Mouse (Mus musculus) left cerebral cortex, adult 18-20 months (tissue): Measurements from ENCODE around the gene C1ra. TPM values are rescaled to one million over a fixed set of nuclear protein-coding genes. Genes with fewer than 3 reads are reported as not detected.
"Not testable (repeated sequence)": the region's sequence is repeated elsewhere in the genome, so short reads cannot be mapped to it uniquely, and the experiment has no call there.

Experiments
- DNase-seq, 2 experiments: peaks; one replicate each; pipeline ENCODE4 v3.0.0; 2021 to 2022; ENCODE audit warnings: low spot score in 2 of 2, mixed read lengths in 1 of 2
- total RNA-seq, 2 experiments: library from RNA; stranded (reverse); gene quantifications; 2 replicates each; pipeline ENCODE4 v1.2.3; 2021

The C1ra gene
- total RNA-seq, 2 experiments from 2014 or later = 2.2 to 2.9 TPM

- no peak for DNase-seq
Measured at GRCm38 (mm10) chr6:124484851-124485250, 27.4 kb upstream of the C1ra start.

- no peak for DNase-seq
Measured at GRCm38 (mm10) chr6:124485414-124486144, 26.6 kb upstream of the C1ra start.

DNA sequence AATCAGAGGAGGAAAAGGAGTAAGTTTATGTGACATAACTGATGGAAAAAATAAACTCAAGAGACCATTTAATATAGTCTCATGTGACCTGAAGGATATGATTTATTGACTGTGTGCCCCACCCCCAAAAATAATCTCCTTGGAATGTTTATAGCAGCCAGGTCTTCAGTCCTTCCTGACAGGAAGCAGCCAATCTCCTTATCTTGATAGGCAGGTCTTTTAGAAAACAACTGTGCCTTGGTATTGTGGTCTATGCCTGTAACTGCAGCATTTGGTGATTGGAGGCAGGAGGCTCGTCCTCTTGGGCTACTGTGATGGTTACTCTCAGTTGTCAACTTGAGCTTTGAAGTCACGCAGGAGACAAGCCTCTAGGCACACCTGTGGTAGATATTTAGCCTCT lies 24.7 kb upstream of the C1ra start:
- no peak for DNase-seq

DNA sequence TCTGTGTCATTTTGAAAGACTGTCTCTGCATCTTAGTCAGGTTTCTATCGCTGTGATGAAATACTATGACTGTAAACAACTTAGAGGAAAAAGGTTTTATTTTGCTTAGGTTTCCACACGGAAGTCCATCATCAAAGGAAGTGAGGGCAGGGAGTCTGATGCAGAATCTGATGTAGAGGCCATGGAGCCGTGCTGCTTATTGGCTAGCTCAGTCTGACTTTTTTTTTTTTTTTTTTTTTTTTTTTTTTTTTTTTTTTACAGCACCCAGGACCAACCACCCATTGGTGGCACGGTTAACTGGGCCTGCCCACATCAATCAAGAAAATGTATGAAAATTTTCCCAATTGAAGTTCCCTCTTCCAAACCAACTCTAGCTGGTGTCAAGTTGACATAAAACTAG lies 23.3 kb upstream of the C1ra start:
- no peak for DNase-seq

GRCm38 (mm10) chr6:124491427-124491826 lies 20.8 kb upstream of the C1ra start:
- DNase-seq = no peak

- DNase-seq = peak; percentile 75 to 77
Measured at GRCm38 (mm10) chr6:124492842-124493561, 19.2 kb upstream of the C1ra start, which contains the start of gene C1rl. Gene C1rl, plus strand, starts transcription at chr6:124493113.

- no peak for DNase-seq
Measured at GRCm38 (mm10) chr6:124493886-124494285, 18.3 kb upstream of the C1ra start.

- DNase-seq = no peak
Measured at GRCm38 (mm10) chr6:124496054-124496453, 16.2 kb upstream of the C1ra start.

GRCm38 (mm10) chr6:124499914-124500566 lies 12.2 kb upstream of the C1ra start:
- no peak for DNase-seq

GRCm38 (mm10) chr6:124501473-124501872 lies 10.7 kb upstream of the C1ra start:
- no peak for DNase-seq

DNA sequence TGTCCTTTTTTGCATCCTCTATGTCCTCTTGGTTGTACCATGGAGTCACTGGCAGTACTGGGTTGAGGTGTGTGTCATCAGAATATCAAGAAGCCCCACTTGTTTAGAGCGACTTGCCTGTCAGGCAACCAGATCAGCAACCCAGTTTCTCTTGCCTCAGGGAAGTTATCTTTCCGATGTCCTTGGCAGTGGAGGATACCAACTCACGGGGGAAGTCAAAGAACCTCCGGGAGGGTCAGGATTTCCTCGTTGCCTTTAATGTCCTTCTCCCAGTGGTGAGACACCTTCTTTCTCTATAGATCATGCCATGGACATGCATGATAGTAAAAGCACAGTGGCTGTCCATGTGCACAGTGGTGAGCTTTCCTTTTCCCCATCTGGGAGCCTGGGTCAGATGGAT lies 10.2 kb upstream of the C1ra start:
- DNase-seq = no peak

DNA sequence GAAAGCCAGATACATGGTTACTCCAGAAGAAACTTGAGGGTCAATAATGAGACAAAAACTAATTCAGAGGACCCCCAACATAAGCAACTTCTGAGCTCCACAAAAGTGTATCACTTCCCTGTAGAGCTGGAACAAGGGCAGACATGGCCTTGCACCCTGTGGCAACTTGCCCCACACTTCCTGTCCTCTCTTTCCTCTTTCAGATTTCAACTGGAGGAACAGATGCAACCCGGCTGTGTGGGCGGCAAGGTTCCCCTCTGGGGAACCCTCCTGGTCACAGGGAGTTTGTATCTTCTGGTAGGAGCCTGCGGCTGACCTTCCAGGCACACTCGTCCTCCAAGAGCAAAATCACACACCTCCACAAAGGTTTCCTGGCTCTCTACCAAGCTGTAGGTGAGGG lies 7.2 kb upstream of the C1ra start:
- DNase-seq = no peak

- no peak for DNase-seq
Measured at GRCm38 (mm10) chr6:124506991-124507390, 5.2 kb upstream of the C1ra start.

GRCm38 (mm10) chr6:124508292-124508691 lies 3.9 kb upstream of the C1ra start:
- peak in 1 of 2 experiments; percentile 27 for DNase-seq

- not testable (repeated sequence) for DNase-seq
Measured at GRCm38 (mm10) chr6:124509192-124509591, 3.0 kb upstream of the C1ra start.

DNA sequence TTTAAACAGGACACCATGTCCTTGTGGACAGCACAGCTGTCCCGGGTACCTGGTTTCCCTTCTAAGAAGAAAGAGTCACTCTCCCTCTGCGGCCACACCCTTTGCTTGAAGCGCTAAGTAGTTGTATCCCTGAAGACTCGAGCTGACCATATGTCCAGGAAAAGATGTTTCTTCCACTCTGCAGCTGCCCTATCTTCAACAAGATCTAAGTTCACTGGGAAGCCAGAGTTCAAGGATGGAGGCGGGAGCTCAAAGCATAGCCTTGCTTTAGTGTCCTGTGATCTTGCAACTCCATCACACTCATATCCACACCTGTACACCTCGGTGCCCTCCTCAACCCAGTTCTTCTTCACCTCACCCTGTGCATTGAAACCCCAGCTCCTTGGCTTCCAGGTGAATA lies 269 bp upstream of the C1ra start:
- no peak for DNase-seq

- DNase-seq = not testable (repeated sequence)
Measured at GRCm38 (mm10) chr6:124517733-124518132, 5.5 kb downstream of the C1ra start.

DNA sequence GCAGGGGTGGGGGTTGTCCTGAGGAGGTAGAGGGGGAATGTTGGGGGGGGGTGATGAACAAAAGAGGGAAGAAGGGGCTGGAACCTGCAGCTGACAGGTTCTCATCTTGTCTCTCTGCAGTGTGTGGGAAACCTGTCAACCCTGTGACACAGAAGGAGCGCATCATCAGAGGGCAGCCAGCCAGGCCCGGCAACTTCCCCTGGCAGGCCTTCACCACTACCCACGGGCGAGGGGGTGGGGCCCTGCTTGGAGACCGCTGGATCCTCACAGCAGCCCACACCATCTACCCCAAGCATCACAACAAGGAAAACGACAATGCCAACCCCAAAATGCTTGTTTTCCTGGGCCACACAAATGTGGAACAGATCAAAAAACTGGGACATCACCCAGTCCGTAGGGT lies 9.9 kb downstream of the C1ra start:
- peak; percentile 77 to 79 for DNase-seq

- no peak for DNase-seq
Measured at GRCm38 (mm10) chr6:124527881-124528280, 15.7 kb downstream of the C1ra start.

DNA sequence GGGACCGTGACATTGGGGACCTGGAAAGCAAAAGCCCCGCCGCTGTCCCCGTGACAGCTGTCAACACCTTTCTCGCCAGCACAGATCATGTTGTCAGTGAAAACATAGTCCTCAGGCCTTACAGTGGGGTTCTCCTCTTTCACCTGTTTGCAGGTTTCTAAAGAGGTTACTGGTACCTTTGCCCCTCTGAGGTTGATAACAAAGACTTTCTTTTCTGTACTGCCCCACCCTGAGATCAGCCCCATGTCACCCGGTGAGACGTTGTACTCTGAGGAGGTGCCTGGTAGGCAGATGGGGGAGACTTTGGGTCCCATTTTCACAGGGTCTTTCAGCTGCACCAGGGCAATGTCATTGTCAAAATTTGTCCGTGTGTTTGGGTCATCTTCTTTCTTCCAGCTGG lies 18.9 kb downstream of the C1ra start:
- no peak for DNase-seq

DNA sequence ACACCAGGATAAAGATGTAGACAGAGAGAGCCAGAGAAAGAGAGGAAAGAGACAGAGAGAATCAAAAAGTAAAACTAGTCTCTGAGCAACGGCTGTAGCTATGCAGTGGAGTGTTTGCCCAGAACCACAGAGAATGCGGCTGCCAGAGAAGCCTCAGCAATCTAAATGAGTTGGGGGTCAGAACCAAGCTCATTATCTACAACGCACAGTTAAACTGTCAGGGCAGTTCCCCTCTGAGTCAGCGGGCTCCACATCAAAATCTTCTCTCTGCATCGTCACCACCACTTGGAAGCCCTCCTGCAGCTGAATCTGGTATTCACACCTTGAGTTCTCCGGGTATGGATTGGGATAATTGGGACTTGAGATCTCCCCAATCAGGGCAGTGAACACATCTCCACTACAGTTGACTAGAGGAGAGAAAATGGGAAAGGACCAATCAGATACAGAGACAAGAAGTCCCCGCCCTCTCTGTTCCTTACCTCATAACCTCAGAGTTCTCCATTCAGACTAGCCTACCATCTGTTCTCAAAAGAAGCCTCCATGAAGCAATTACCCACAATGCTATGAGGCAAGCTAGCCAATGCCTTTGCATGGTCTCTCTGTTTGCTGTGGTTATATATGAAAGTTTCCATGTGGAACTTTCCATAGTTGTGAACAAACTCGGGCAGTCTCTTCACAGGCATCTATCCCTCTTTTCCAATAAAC lies 24.1 kb downstream of the C1ra start:
- DNase-seq = not testable (repeated sequence)
